Mouse (Mus musculus): ENCODE data around the gene Clic3.
A peak's percentile ranks its signal among the peaks of the same experiment; 100 is the strongest.

DNA sequence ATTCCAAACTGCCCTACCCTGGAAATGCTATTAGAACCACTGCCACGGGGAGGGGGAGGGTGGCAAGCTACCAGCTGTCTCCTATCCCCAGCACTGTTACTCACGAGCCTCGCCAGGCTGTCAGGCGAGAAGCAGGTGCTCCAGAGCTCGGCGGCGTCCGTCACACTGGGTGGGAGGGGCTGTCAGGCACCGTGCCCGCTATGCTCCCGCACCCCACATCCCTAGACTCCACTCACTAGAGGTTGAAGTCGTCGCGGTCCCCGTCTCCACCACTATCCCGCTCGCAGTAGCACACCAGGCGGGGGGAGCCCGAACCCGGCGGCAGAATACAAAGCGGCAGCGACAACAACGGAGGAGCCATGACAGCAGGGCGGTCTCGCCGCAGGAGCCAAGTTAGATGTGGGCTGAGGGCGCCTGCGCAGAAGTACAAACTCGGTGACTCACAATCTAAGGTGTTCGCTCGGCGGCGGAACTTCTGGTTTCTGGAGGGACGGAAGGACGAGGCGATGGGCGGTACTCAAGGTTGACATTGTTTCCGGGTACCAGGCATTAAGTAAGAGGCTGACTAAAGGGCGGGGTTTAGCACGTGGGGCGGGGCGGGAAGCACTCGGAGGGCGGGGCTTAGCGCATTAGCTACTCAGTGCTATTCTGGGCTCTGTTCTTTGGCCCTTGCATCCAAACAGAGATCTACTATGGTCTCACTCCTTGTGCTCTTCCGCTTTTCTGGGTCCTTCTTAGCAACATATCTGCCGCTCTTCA, 4.1 kb downstream of the Clic3 start, which contains the start of gene Paxx:
- TF ChIP-seq POLR2A (IDR thresholded peaks at IDR 0.05; ENCODE audit: borderline replicate concordance, insufficient read depth, low read length) (peak; percentile 77), CTCF (IDR thresholded peaks at IDR 0.05; ENCODE audit: borderline replicate concordance, insufficient read depth, low read depth, low read length) (no peak)

All from cerebellum, adult 2 months (tissue).